Mouse (Mus musculus) left cerebral cortex, postnatal 10 days (tissue): ENCODE results near the gene Zfhx3. TPM values are rescaled to one million over a fixed set of nuclear protein-coding genes. Genes with fewer than 3 reads are reported as not detected.

ENCODE experiments used
- DNase-seq, 2 experiments: peaks; one replicate each; pipeline ENCODE4 v3.0.0; 2021 to 2022; ENCODE audit warnings: low spot score in 2 of 2, mixed read lengths in 1 of 2; ENCODE audit errors: extremely low spot score in 1 of 2
- intact Hi-C: fragments of 180-260 bp; cut with DNase I; formaldehyde crosslinking; loops from one replicate; pipeline ENCODE4 v1.15.1; 2025
- total RNA-seq, 2 experiments: library from RNA; stranded (reverse); gene quantifications; 2 replicates each; pipeline ENCODE4 v1.2.3; 2021

Zfhx3 gene
- total RNA-seq, 2 experiments from 2014 or later = 3.9 to 4.4 TPM

DNA sequence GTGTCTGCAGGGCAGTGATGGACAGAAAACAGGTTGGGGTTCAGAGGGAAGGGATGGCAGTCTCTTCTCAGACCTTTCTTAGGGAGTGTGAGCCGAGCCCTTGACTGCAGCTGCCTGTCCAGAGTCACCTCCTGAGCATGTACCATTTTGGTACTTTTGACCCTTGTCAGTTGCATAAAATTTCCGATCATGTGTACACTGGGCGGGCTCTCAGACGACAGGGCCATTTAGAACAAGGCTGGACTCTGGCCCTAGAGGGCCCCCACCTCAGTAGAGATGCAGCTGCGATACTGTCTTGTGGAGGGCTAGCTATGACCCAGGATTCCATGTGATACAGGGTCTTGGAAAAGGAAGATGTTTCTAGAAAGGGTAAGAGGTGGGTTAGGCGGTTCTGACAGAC, 856.8 kb downstream of the Zfhx3 start:
- intact Hi-C loops = loop anchor here (10.0 kb wide), 2 partner anchors 386 to 616 kb away; no protein-coding TSS in a partner anchor
- no peak for DNase-seq

DNA sequence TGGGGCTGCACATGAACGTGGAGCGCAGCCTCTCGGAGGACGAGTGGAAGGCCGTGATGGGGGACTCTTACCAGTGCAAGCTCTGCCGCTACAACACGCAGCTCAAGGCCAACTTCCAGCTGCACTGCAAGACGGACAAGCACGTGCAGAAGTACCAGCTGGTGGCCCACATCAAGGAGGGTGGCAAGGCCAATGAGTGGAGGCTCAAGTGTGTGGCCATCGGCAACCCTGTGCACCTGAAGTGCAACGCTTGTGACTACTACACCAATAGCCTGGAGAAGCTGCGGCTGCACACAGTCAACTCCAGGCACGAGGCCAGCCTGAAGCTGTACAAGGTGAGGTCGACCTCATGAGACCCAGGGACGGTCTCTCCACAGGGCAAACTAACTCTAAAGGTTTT, 857.9 kb downstream of the Zfhx3 start:
- intact Hi-C loops = no loop called here
- no peak for DNase-seq

DNA sequence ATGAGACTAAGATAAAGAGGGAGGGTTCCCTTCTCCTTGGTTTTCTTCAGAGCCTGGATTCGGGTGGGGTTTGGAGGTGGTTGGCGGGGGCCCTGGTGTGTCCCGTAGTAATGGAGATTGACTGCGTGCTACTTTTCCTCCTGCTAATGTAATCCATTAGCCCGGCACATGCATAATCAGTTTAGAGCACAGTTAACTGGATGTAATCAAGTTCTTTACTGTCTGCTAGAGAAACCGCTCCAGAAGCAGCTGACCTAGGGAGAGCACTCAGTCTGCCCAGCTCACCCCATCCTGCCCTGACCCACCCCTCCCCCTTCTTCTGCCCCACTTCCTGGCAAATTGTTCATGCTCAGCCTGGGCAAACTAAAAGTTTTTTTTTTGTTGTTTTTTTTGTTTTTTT, 860.6 kb downstream of the Zfhx3 start:
- no peak for DNase-seq
- intact Hi-C loops = no loop called here

DNA sequence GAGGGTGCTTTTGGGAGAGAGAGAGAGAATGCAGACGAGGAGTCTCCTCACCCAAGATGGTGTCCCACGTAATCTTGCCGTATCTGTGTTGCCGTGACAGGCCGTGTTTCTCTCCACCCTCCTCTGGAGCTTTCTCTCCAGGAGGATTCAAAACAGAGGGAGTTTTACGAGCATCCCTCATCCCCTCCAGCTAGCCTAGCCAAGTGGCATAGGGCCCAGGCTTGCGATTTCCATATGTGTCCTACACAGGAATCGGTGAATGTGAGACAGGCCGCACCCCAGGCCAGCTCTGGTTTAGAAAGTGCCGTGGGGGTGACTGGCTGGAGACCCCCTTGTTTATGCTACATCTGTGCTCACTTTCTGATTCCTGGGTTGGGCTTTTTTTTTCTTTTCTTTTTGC, 869.2 kb downstream of the Zfhx3 start:
- intact Hi-C loops = no loop called here
- DNase-seq = no peak

DNA sequence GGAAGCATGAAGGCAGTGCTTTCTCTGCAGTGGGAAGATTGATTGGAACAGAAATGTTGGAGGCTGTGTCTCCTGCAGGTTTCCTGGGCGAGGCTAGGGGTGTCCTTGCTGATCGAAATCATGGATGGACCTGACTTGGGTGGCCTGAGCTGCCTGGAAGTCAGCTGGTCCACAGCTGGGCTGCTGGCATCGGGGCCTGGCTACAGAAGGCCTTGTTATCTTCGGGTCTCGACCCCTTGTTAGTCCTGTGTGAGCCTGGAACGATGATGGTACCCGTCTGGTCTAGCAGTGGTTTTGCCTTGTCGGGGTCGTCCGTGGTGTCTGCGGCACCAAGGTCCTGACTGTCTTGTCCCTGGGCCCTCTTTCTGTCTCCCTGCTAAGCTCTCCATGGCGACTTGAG, 870.9 kb downstream of the Zfhx3 start:
- no peak for DNase-seq
- intact Hi-C loops = no loop called here

DNA sequence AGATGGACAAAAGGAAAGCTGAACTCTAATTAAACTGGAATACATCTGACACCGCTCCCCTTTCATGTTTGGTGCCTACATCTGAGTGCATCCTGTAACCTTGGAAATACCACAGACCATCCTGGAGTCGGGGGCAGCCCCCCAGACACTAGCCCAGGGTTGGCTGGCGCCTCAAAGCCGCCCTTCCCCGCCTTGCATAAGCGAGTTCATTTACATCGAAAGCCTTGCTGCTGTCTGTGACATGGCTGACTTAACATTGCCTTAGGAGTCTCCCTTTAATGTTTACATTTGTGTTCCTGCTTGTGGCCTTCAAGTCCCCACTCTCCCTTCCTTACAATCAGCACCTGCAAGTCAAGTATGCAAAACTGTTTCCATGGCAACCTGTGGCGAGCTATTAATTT, 876.8 kb downstream of the Zfhx3 start:
- no peak for DNase-seq
- intact Hi-C loops = no loop called here

DNA sequence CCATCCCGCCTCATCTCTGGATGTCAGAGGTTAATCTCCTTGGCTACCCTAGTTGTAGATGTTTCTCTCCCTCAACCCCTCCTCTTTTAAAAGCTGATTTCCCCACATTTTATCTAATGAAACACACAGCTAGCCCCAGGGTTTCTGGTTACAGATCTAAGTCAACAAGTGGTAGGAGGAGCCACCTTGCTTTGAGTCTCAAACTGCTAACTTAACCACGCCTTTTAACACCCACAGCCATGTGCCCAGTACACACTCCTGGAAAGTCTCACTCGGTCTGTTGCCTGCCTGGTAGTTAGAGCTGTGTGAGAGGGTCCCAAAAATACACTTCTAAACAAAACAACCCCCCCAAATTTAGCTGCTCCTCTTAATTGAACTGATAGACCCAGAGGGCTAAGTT, 877.4 kb downstream of the Zfhx3 start:
- no peak for DNase-seq
- intact Hi-C loops = no loop called here

DNA sequence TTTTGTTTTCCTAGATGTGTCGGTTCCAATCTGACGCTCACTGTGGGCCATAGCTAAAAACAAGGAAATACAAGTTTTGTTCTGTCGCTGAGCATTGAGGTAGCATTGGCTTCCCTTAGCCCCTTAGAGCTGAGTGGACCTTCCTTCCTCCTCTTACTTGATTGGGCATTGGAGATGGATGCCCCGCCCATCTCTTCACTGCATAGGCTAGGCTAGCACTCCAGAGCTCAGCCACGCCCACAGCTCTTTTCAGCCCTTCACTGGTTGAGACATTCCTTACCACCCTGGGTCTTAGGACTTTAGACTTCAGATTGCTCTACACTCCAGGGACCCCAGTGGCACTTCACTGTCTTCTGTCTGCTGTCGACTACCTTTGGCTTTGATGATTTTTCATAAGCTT, 878.2 kb downstream of the Zfhx3 start:
- intact Hi-C loops = no loop called here
- DNase-seq = peak in 1 of 2 experiments; percentile 72

DNA sequence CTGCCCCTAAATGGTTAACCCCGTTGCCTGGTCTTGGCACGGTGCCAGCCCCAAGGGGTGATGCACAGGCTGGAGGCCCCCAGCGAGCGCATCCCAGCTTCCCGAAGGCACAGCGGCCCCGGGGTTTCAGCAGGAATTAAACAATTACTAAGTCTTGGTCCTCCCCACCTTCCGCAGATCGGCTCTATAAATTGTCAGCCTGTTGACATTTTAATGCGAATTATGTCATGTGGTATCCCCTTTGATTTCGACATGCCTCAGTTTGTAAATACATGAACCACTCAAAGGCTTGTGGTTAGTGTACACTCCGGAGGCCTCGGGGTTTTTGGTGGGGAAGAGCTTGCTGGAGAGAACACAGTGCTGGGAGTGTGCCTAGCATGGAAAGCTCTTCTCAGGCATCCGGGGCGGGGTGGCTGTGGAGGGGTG, 880.4 kb downstream of the Zfhx3 start:
- intact Hi-C loops = no loop called here
- no peak for DNase-seq

DNA sequence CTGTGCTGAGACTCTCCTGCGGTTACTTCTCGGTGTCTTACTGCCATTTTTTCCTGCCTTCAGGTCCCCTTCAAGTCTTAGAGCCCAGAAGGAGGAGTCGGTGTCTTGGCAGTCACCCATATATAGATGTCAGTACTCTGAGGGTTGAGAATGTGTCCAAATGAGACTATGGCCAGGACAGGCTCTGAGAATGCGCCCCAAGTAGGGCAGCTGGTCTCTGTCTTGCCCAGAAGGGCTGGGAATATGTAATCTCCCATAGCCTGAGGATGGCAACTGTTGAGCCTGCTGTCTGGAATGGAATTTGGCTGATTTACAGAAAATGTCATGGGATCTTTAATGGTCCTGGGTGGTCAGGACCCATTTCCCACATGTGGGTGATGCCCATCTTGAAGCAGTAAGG, 881.6 kb downstream of the Zfhx3 start:
- intact Hi-C loops = no loop called here
- DNase-seq = no peak

DNA sequence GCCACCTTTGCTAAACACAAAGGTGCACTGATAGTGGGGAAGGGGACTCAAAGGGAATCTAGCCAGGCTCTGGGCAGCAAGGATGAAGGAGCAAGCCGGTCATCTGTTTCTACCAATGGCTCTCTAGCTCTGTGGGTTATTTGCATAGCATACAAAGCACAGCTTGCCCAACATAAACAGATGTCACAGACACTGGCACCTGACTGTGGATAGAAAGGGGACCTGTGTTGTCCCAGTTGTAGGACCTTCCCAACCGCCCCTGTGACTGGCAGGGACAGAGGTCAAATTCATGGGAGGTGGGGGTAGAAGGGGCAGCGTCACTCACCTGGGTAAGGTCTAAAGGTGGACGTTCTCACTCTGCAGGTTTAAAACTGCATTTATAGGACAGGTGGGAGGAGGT, 884.0 kb downstream of the Zfhx3 start:
- intact Hi-C loops = no loop called here
- DNase-seq = no peak

DNA sequence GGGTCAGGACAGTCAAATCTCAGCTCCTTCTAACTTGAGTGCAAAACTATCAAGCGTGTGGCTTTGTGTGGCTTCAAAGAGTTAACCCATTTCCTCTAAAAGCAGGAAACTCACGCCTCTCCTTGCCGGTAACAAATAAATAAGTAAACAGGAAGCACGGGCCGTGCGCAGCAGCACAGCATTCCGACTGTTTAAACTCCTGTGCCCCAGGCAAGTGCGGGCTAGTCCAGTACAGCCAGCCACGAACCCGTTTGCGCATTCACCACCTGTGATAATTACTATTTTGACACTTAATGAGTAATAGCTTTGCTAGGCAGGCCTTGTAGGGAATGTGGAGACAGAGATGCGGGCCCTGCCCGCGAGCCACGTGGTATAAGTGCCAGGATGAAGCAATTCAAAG, 885.0 kb downstream of the Zfhx3 start:
- no peak for DNase-seq
- intact Hi-C loops = no loop called here

DNA sequence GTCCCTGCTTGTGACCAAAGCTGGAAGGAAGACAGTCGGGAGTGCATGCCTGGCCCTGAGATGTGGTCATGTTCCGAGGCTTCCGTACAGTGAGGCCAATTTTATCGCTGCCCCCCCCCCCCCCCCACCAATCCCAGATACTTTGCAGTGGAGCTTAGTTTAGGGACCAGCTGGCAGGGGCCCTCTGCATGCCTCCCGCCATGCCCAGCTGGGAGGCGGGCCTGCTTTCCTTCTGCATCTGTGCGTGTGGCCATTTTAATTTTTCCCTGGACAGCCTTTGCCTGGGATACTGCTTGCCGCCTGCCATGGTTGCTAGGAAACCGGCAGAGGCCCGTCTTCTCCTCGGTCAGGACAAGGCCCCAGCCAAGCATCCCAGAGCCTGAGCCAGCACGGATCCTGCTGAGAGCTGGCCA, 886.9 kb downstream of the Zfhx3 start:
- intact Hi-C loops = no loop called here
- peak; percentile 40 to 68 for DNase-seq

DNA sequence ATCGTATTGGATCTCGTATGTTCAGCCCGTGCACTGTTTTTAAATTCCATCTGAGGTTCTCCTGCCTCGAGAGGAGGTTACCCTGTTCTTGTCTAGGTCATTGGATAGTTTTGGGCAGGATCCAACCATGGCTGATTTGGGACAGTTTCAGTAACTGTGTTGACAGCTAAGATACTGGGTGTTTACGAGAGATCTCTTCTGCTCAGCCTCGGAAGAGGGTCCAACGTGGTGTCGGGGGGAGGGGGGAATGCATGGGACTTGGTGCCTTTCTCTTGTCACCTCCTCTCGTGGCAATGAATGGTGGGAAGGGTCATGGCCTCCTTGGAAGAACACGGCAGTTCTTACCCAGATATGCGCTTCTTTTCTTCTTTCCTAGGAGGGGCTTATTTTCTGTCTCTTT, 892.7 kb downstream of the Zfhx3 start:
- no peak for DNase-seq
- intact Hi-C loops = no loop called here

DNA sequence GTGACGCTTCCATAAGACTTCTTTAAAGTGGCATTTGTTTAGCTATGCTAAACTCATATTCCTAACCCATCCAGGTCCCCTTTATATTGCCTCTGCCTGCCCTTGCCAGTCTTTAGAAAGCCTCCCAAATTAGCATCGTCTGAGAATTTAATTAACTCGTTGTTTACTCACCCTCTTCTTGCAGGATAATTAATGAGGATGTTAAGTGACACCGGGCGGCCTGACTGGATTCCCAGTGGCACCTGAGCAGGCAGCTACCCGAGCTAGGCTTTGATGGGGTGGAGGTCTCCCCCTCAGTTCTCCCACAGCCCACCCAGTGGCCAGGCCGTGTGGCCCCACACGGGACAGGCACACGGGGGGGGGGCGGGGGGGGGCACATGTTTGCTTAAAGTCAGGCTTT, 895.3 kb downstream of the Zfhx3 start:
- intact Hi-C loops = no loop called here
- DNase-seq = no peak

DNA sequence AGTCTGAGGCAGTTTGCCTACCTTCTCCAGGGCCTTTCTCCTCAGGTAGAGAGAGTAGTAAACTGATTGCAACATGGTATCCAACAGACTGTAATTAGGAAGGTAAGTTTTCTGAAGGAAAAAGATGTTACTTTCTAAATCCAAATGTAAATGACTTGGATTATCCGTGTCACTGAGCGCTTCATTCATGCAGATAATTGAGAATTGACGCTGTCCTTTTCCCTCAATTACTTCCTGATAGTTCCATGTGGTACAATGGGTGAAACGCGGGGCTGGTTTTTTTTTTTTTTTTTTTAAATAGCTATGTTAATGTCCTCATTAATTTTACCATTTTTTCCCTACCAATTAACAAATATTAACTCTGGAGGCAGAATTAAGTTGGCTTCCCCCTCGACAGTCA, 896.3 kb downstream of the Zfhx3 start:
- intact Hi-C loops = no loop called here
- no peak for DNase-seq

DNA sequence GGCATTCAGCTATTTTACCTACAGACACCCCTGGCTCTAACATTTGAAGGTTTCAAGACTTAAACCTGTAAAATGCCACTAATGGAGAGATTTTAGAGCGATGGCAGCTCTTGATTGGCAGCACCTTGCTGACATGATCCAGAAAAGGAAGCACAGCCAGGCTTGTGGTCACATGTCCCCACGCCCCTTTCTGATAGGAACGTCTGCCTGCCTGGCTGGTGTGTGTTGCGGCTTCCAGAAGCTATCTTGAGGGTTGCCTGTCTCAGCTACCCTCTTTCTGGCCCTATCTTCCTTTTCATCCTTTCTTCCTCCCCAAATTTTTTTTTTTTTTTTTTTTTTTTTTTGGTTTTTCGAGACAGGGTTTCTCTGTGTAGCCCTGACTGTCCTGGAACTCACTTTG, 899.9 kb downstream of the Zfhx3 start:
- no peak for DNase-seq
- intact Hi-C loops = no loop called here

DNA sequence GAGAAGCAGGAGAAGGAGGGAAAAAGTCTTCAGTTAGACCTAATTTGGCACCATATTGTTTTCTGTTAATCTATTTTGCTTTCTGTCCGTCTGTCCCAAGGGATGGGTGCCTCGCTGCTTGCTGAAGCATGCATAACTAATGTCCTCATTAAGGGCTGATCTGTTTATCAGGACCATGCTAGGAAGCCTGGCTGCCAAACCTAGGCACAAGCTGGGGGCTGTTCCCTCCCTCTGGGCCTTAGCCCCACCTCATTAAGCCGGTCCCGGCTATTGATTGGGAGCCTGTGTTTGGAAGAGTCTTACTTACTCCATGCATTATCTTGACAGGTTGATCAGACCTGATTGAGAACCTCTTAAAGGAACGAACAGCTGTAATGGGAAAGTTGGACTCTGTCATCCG, 903.7 kb downstream of the Zfhx3 start:
- intact Hi-C loops = no loop called here
- no peak for DNase-seq

DNA sequence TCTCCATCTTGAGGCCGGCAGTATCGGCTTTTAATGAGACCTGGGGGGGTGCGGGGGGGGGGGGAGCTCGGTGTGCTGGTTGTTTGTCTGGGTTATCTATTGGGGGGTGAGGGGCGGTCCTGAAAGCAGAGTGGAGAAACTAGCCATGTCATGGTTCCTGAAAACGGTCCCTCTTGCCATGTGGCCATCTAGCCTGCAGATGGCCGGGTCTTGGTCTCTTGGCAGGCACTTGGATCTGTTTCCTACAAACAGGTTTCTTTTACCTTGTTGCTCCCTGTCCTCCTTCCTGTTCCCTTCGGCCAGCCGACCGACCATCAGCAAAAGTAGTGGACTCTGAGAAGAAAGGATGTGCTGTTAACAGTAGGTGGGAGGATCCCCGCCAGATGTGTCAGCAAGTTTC, 904.4 kb downstream of the Zfhx3 start:
- intact Hi-C loops = no loop called here
- DNase-seq = no peak

DNA sequence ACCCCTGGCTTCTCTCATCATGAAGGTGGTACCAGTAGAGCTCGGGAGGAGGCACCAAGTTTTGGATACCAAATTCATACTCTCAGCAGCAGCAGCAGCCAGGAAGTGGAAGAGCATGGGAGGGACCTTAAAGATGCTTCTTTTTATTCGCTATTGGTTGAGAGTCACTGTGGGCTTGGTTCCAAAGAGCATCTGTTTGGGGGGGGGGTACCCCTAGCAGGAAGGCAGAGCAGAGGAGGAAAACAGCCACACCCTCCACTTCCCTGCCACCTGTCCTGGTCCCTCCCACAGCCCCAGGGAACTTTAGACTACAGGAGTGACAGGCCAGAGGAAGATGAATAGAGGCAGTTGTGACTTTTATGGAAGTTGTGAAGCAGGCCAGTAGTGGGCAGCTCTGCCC, 904.9 kb downstream of the Zfhx3 start:
- intact Hi-C loops = no loop called here

DNA sequence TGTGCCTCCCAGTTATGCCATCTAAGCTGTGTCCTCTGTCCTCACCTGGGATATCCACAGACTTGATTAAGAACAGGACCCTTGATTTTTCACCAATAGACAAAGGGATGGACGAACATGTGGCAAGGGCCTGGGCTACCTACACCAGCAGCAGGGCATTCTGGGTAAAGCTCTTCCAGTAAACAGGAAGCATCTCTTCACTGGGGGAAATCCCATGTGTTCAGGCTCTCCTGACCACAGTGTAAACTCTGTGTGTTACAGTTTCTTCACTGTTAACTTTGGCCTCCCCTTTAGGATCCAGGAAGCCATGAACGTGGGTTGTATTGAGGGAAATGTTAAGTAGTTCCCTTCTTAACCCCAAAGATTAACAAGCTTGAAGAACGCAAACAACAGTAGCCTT, 906.0 kb downstream of the Zfhx3 start:
- intact Hi-C loops = no loop called here
- DNase-seq = no peak

More for the DNA sequence above, 904.9 kb downstream of the Zfhx3 start:
- no peak for DNase-seq

DNA sequence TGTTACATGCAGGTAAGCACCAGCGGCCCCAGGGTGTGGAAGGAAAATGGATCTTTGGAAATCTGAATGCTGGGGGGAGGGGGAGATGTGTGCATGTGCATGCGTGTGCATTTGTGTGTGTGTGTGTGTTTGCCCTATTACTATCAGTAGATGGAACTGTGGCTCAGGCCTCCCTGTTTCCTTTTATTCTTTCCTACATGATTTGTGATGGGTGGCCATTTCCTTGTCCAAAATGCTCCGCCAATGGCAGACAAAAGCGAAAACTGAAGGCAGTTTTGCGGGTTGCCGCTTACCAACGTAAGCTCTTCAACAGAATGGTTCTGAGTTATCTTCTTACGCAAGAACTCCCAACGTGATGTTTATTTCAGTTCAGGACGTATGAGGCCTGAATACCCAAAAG, 910.6 kb downstream of the Zfhx3 start:
- DNase-seq = no peak
- intact Hi-C loops = no loop called here
